Mouse (Mus musculus): ENCODE data around the gene Slc1a4. TPM values are rescaled to one million over a fixed set of nuclear protein-coding genes. Genes with fewer than 3 reads are reported as not detected.

The Slc1a4 gene
- 7.8 and 8.1 TPM in 2 replicates for polyA plus RNA-seq (2015; fragmentation: Nextera tagmentation; extraction: Ambion mirVana)

DNA sequence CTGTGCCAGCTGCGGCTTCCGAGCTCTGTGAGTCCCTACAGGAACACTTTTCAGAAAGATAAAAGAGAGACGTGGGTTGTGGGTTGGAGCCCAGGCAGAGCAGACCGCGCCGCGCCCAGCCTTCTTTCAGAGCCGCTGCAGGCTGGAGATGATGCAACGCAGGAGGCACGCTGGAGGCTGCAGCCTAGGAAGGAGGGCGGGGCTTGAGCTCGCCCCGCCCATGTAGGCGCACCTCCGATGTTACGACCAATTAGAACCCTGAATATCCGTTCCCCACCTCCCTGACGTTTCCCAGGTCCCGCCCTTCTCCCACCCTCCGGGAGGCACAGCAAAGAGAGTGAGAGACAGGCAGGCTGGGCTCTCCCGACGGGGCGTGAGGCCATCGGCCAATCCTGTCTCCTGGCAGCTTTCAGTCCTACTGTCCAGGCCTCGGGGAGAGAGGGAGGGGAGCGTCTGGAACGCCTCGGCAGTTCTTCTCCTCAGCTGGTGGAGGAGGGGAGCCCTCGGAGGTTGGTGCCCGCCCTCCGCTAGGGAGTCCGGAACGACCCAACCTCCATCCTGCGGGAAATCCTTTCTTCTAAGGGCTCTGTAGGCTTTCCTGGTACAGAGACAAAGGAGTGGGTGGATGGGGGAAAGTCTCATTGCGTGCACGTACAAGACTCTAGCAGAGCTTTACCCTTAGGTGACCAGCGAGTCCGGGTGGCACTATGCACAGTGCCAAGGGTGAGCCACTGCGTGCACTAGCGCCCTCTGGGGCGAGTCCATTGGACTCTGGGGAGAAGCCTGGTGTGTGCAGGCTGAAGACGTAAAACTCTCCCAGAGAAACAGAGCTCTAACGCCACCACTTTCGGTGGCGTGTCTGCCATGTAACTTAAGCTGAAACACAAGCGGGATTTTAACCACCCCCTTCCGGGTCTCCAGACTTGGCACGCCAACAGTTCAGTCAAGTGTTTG is at the start of gene Slc1a4:
Gene Slc1a4, minus strand, starts transcription at position 153 of the 954 bp plus-strand sequence.
- H3K9me3 ChIP-seq, result no peaks in the 10 kb centered on the region
- H3K36me3 ChIP-seq, result no peaks in the 10 kb centered on the region
- peak within 1 kb of the TSS; percentile 81 for H3K4me3 ChIP-seq
- peak within 1 kb of the TSS; percentile 98 for H3K27ac ChIP-seq (replicated peaks)
- ATAC-seq (ENCODE audit: extremely low read depth, insufficient number of reproducible peaks, low FRiP score, low TSS enrichment), result peak; percentile 96
- H3K4me1 ChIP-seq, result peaks cover 28% of the 10 kb centered on the region
- peak within 1 kb of the TSS; percentile 99 for H3K4me2 ChIP-seq
- peaks cover 25% of the 10 kb centered on the region for H3K27me3 ChIP-seq (replicated peaks)
- WGBS, result under 1% methylated on average over 48 of the region's 48 CpGs
- H3K9ac ChIP-seq, result peak within 1 kb of the TSS; percentile 90

DNA sequence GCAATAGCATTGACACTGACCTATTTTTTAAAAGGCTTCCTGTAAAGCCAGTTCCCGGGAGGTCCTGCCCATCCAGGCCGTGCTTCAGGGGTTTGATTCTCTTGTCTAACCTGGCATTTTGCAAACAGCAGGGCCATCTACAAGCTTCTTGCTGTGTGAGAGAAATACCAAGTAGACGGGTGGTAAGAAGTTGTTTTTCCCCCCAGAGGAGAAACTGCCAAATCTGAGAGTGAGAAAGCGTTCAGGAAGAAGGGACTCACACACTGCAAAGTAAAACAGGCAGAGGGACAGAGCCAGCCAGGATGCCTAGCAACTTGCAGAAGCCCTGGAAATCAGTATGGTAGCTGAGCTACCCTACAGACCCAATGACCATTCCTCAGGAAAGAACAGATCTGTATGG is 47.6 kb upstream of the Slc1a4 start:
- no peaks in the 10 kb centered on the region for H3K4me1 ChIP-seq
- no peaks in the 10 kb centered on the region for H3K27me3 ChIP-seq (replicated peaks)
- 53% methylated on average over 4 of the region's 4 CpGs for WGBS
- 0 out of 2 replicates have a peak, but pooled peaks cover 4% of the 10 kb centered on the region for H3K9me3 ChIP-seq
- no peaks in the 10 kb centered on the region for H3K36me3 ChIP-seq
- H3K4me2 ChIP-seq, result no peak overlapping the region
- no peak overlapping the region for H3K9ac ChIP-seq
- H3K4me3 ChIP-seq, result no peak overlapping the region
- no peak overlapping the region for H3K27ac ChIP-seq (replicated peaks)
- no peak for ATAC-seq (ENCODE audit: extremely low read depth, insufficient number of reproducible peaks, low FRiP score, low TSS enrichment)

DNA sequence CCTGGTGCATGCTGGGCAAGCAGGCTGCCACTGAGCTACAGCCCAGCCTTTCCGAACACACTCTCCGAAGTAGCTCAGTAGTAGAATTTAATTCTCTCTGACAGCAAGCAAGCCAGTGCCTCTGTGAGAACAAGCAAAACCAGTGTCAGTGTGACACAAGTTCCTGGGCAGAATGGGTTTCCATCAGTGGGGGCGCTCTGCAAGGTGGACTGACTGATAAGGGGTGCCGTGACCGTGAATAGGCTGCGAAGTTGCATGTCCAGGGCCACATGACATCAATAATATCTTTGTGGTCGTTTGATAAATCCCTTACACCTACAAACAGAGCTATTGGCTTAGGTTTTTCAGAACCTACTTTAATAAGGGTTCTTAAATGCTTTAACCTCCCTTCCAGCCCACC is 44.1 kb upstream of the Slc1a4 start:
- Histone ChIP-seq H3K27ac (replicated peaks) (no peak overlapping the region), H3K9ac (no peak overlapping the region), H3K4me1 (no peaks in the 10 kb centered on the region), H3K36me3 (no peaks in the 10 kb centered on the region), H3K4me3 (no peak overlapping the region), H3K9me3 (0 out of 2 replicates have a peak, but pooled peaks cover 4% of the 10 kb centered on the region), H3K27me3 (replicated peaks) (no peaks in the 10 kb centered on the region), H3K4me2 (no peak overlapping the region)
- WGBS, result 79% methylated on average over 7 of the region's 7 CpGs
- ATAC-seq (ENCODE audit: extremely low read depth, insufficient number of reproducible peaks, low FRiP score, low TSS enrichment), result no peak

DNA sequence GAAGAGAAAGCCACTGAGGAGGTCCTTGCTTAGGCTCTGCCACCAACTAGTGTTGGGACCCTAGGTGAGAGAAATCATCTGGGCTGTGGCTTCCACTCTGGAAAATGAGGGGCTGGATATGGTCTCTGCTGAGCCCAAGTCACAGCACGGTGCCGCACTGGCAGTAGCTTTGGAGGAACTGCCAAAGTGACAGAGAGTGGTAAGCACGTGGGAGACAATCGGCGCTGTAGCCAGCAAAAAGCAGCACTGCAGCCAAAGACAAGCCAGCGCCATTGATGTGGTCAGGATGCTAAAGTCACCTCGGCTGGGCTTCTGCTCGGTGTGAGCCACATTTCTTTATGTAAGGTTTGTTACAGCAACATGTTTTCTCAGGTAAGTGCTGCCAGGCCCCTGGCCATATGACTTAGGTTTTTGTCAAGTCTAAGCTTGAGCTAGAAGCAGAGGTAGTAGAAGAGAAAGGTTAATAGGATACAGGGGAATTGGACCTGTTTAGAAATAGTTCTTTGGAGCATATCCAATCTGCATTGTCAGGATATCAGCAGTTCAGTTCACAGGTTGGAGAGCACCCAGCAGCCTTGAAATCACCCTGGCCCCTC is 40.2 kb upstream of the Slc1a4 start:
- Histone ChIP-seq H3K36me3 (no peaks in the 10 kb centered on the region), H3K9ac (no peak overlapping the region), H3K4me3 (no peak overlapping the region), H3K9me3 (no peaks in the 10 kb centered on the region), H3K27ac (replicated peaks) (no peak overlapping the region), H3K27me3 (replicated peaks) (no peaks in the 10 kb centered on the region), H3K4me2 (no peak overlapping the region), H3K4me1 (peaks cover 6% of the 10 kb centered on the region; the same call in 1 of the 2 replicates)
- no peak for ATAC-seq (ENCODE audit: extremely low read depth, insufficient number of reproducible peaks, low FRiP score, low TSS enrichment)
- WGBS, result 74% methylated on average over 8 of the region's 8 CpGs

DNA sequence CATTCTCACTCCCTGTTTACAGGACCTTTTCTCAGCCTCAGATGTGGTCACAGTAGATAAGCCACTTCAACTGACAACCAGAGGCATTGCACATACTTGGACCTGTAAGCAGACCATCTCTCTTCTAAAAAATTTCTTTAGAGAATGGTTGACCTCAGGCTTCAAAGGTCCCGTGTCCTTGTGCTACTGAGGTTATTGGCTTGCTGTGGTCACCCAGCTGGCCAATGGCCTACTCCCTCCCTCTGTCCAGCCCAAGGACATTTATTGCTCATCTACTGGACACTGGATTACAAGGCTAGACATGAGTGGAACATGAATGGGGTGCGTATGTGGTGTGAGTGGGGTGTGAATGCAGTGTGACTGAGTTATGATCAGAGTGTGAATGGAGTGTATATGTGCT is 38.0 kb upstream of the Slc1a4 start:
- Histone ChIP-seq H3K9me3 (no peaks in the 10 kb centered on the region), H3K4me3 (no peak overlapping the region), H3K9ac (no peak overlapping the region), H3K27me3 (replicated peaks) (no peaks in the 10 kb centered on the region), H3K4me2 (no peak overlapping the region), H3K27ac (replicated peaks) (no peak overlapping the region), H3K36me3 (no peaks in the 10 kb centered on the region), H3K4me1 (peaks cover 6% of the 10 kb centered on the region; the same call in 1 of the 2 replicates)
- ATAC-seq (ENCODE audit: extremely low read depth, insufficient number of reproducible peaks, low FRiP score, low TSS enrichment), result no peak
- 59% methylated on average over 2 of the region's 2 CpGs for WGBS

DNA sequence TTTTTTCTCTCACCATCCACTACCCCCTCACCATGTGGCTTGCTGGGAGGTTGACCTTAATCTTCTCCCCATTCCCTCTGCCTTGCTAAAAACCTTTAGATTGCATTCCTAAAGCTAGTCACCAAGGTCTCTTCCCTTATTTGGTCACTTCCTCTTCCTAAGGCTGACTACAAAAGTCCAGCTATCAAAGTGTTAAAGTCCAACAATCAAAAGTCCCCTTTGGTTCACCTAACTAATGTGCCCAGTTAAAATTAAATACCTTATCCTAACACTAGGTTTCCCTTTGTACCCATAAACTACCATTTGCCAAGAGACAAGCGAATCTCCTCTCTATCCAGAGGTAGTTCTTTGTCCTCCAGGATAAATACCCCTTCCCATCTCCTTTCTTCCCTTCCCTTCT is 33.9 kb upstream of the Slc1a4 start:
- Histone ChIP-seq H3K4me1 (peaks cover 6% of the 10 kb centered on the region; the same call in 1 of the 2 replicates), H3K4me2 (no peak overlapping the region), H3K9ac (no peak overlapping the region), H3K27ac (replicated peaks) (no peak overlapping the region), H3K27me3 (replicated peaks) (no peaks in the 10 kb centered on the region), H3K9me3 (no peaks in the 10 kb centered on the region), H3K36me3 (no peaks in the 10 kb centered on the region), H3K4me3 (no peak overlapping the region)
- ATAC-seq (ENCODE audit: extremely low read depth, insufficient number of reproducible peaks, low FRiP score, low TSS enrichment), result no peak
- 93% methylated on average over 1 of the region's 1 CpGs for WGBS

DNA sequence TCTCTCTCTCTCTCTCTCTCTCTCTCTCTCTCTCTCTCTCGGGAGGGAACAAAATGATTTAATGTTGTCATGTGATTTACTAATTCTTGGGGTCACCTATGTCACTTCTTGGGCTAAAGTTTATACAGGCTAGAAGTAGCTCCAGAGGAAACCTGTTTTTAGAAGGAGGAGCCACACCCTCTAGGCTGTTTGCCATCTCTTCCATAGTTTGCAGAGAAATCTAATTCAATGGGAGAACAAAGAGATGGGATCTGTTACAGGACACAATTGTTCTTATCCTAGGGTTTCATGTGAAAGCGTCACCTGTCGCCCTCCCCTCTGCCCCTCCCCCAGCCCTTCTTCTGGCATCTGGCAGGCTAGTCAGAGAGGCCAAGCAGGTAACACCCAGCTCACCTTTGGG is 28.8 kb upstream of the Slc1a4 start:
- 58% methylated on average over 3 of the region's 3 CpGs for WGBS
- ATAC-seq (ENCODE audit: extremely low read depth, insufficient number of reproducible peaks, low FRiP score, low TSS enrichment), result no peak
- no peak overlapping the region for H3K27ac ChIP-seq (replicated peaks)
- no peak overlapping the region for H3K9ac ChIP-seq
- H3K27me3 ChIP-seq (replicated peaks), result no peaks in the 10 kb centered on the region
- H3K36me3 ChIP-seq, result no peaks in the 10 kb centered on the region
- H3K9me3 ChIP-seq, result no peaks in the 10 kb centered on the region
- H3K4me3 ChIP-seq, result no peak overlapping the region
- no peak overlapping the region for H3K4me2 ChIP-seq
- H3K4me1 ChIP-seq, result no peaks in the 10 kb centered on the region

DNA sequence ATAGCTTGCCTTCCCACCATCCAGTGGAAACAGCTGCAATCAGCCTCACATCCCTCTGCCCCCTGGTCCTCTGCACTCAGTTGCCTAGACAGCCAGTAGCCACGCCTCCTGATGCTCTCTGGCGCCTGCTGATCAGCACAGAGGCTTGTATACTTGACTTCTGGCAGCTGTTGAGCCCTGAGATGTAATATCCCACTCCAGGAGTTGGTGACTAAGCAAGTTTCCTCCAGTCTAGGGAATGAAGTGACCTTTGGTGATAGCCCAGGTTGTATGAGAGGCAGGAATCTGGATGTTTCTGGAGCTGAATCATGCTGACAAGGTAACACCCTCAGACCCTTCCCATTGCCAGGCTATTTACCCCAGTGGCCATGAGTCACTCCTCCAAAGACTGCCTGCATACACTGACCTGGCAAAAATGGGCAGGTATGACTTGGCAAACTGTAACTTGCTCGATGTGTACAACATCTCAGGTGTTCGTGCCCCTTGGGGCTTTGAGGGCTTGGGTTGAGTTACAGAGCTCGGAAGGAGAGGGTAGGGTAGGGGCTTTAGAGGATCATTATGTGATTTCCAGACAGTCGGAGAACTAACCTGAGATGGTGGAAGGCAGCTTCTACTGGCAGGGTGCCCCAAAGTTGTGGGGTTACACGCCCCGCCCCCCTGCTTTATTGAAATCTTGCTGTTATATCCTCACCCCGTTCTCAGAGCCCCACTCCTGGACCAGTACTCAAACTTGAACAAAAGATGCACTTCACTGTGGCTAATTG is 25.4 kb upstream of the Slc1a4 start:
- 77% methylated on average over 9 of the region's 9 CpGs for WGBS
- Histone ChIP-seq H3K36me3 (no peaks in the 10 kb centered on the region), H3K9ac (no peak overlapping the region), H3K4me2 (no peak overlapping the region), H3K4me3 (no peak overlapping the region), H3K27ac (replicated peaks) (no peak overlapping the region), H3K9me3 (no peaks in the 10 kb centered on the region), H3K27me3 (replicated peaks) (no peaks in the 10 kb centered on the region), H3K4me1 (no peaks in the 10 kb centered on the region)
- ATAC-seq (ENCODE audit: extremely low read depth, insufficient number of reproducible peaks, low FRiP score, low TSS enrichment), result no peak

DNA sequence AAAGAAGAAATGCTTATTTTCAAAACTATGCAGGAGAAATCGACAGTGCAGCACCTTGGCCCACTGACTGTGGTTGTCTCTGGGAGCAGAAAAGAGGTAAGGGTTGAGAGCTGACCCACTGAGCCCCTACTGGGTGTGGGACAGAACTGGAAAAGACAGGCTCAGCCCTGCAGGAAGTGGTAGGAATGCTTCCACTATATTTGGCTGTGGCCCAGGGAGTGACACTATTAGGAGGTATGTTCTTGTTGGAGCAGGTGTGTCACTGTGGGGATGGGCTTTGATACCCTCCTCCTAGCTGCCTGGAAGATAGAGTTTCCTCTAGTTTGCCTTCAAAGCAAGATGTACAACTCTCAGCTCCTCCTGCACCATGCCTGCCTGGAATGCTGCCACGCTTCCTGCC is 16.0 kb upstream of the Slc1a4 start:
- Histone ChIP-seq H3K27me3 (replicated peaks) (no peaks in the 10 kb centered on the region), H3K4me2 (no peak overlapping the region), H3K4me3 (no peak overlapping the region), H3K9me3 (no peaks in the 10 kb centered on the region; the same call in 1 of the 2 replicates), H3K9ac (no peak overlapping the region), H3K4me1 (peaks cover 5% of the 10 kb centered on the region; the same call in 1 of the 2 replicates), H3K36me3 (no peaks in the 10 kb centered on the region), H3K27ac (replicated peaks) (no peak overlapping the region)
- 71% methylated on average over 2 of the region's 2 CpGs for WGBS
- no peak for ATAC-seq (ENCODE audit: extremely low read depth, insufficient number of reproducible peaks, low FRiP score, low TSS enrichment)

DNA sequence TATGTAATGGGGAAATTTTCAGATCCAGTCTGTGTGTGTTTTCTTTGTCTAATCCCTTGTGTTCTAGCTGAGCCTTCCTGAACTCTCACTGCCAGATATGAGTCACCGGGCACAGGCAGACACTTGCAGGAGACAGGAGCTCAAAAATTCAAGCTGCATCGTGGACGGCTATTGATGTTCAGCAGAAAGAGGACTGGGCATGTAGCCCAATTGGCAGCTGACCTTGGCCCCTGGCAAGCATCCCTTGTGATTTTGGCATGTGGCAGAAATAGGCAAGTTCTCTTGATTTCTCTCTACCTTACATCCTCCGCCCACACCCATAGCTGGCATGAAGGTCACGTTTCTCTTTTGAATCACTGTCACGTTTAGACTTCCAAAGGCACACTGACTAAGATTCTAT is 15.0 kb upstream of the Slc1a4 start:
- no peaks in the 10 kb centered on the region for H3K27me3 ChIP-seq (replicated peaks)
- no peaks in the 10 kb centered on the region for H3K36me3 ChIP-seq
- no peak overlapping the region for H3K9ac ChIP-seq
- ATAC-seq (ENCODE audit: extremely low read depth, insufficient number of reproducible peaks, low FRiP score, low TSS enrichment), result no peak
- no peak overlapping the region for H3K27ac ChIP-seq (replicated peaks)
- H3K4me3 ChIP-seq, result no peak overlapping the region
- H3K9me3 ChIP-seq, result no peaks in the 10 kb centered on the region; the same call in 1 of the 2 replicates
- no peak overlapping the region for H3K4me2 ChIP-seq
- peaks cover 5% of the 10 kb centered on the region; the same call in 1 of the 2 replicates for H3K4me1 ChIP-seq
- WGBS, result 54% methylated on average over 6 of the region's 6 CpGs

DNA sequence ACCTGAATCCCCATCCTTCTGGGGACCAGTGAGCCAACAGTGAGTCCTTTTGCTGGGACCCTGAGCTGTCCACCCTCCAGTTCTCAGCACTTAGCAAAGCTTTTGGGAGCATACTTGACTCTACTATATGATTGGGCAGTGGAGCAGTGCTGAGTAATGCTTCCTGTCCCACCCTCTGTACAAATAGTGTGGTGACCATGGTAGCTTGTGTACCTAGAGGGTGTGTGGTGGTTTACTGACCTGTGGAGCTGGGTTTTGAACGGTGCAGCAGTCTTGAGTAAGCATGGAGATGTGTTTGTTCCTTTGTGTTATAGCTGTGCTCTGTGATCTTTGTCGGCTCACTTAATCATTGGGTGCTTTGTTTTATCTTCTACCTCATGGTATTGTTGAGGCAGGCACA is 13.9 kb upstream of the Slc1a4 start:
- no peaks in the 10 kb centered on the region for H3K36me3 ChIP-seq
- ATAC-seq (ENCODE audit: extremely low read depth, insufficient number of reproducible peaks, low FRiP score, low TSS enrichment), result no peak
- no peak overlapping the region for H3K9ac ChIP-seq
- H3K4me1 ChIP-seq, result peaks cover 5% of the 10 kb centered on the region; the same call in 1 of the 2 replicates
- no peak overlapping the region for H3K4me3 ChIP-seq
- H3K4me2 ChIP-seq, result no peak overlapping the region
- H3K27ac ChIP-seq (replicated peaks), result no peak overlapping the region
- H3K27me3 ChIP-seq (replicated peaks), result no peaks in the 10 kb centered on the region
- WGBS, result 66% methylated on average over 2 of the region's 2 CpGs
- no peaks in the 10 kb centered on the region; the same call in 1 of the 2 replicates for H3K9me3 ChIP-seq

Measured in heart, embryonic 13.5 days (tissue).